Mouse (Mus musculus) hindbrain, embryonic 16.5 days (tissue): Measurements from ENCODE around the gene Rtn2. TPM values are rescaled to one million over a fixed set of nuclear protein-coding genes. Genes with fewer than 3 reads are reported as not detected.

Source experiments
- ATAC-seq: fragments of 200-750 bp; cut with Nextera tagmentation; 2 replicates; pipeline ENCODE4 v1.8.0; 2017; ENCODE audit warnings: moderate TSS enrichment, moderate library complexity
- H3K27ac ChIP-seq: fragments of 300-500 bp; sonication (generic); 2 replicates; pipeline ENCODE4 v1.5.1; 2014; ENCODE audit warnings: low read depth, mild to moderate bottlenecking, control low read depth, low read length, moderate library complexity
- H3K27me3 ChIP-seq: fragments of 300-500 bp; sonication (generic); replicated peaks from 2 replicates; pipeline ENCODE4 v1.6.1; 2014; ENCODE audit warnings: low read length; ENCODE audit not compliant: control insufficient read depth, insufficient read depth
- H3K36me3 ChIP-seq: fragments of 300-500 bp; sonication (generic); 2 replicates; pipeline ENCODE4 v1.6.1; 2014; ENCODE audit warnings: mild to moderate bottlenecking, low read length, moderate library complexity, mixed read lengths; ENCODE audit not compliant: control insufficient read depth, insufficient read depth
- H3K4me1 ChIP-seq: fragments of 300-500 bp; sonication (generic); 2 replicates; pipeline ENCODE4 v1.6.1; 2014; ENCODE audit warnings: low read depth, low read length; ENCODE audit not compliant: control insufficient read depth, insufficient read depth
- H3K4me2 ChIP-seq: fragments of 300-500 bp; sonication (generic); 2 replicates; pipeline ENCODE4 v1.6.1; 2014; ENCODE audit warnings: mild to moderate bottlenecking, low read length, control low read depth, moderate library complexity
- H3K4me3 ChIP-seq: fragments of 300-500 bp; sonication (generic); 2 replicates; pipeline ENCODE4 v1.5.1; 2014; ENCODE audit warnings: mild to moderate bottlenecking, low read length, control low read depth, moderate library complexity
- H3K9ac ChIP-seq: fragments of 300-500 bp; sonication (generic); 2 replicates; pipeline ENCODE4 v1.6.1; 2014; ENCODE audit warnings: low read depth, mild to moderate bottlenecking, control low read depth, low read length, moderate library complexity
- H3K9me3 ChIP-seq: fragments of 300-500 bp; sonication (generic); 2 replicates; pipeline ENCODE4 v1.6.1; 2014; ENCODE audit warnings: mild to moderate bottlenecking, low read length, moderate library complexity; ENCODE audit not compliant: control insufficient read depth
- WGBS: fragments of 180-500 bp; shearing (Covaris S2); extraction: QIAGEN DNeasy Blood & Tissue Kit; methylation state at CpG from one replicate; pipeline ENCODE4 v1.1.7; 2014; 5-methylcytosine and 5-hydroxymethylcytosine counted together
- polyA plus RNA-seq: library from polyadenylated mRNA; unstranded; fragments of >200 nt; fragmentation: Nextera tagmentation; extraction: Ambion mirVana; gene quantifications from 2 replicates; pipeline ENCODE4 v1.2.1, GENCODE M21; 2015

Rtn2 gene
- polyA plus RNA-seq, 1 experiment from 2014 or later: 126 TPM

GRCm38 (mm10) chr7:19327782-19328181 lies 45.4 kb downstream of the Rtn2 start:
- no peak overlapping the region for H3K4me3 ChIP-seq
- ATAC-seq: no peak
- H3K4me2 ChIP-seq: peak overlapping the region; percentile 68
- no peaks in the 10 kb centered on the region for H3K36me3 ChIP-seq
- H3K9me3 ChIP-seq: no peaks in the 10 kb centered on the region
- WGBS: 80% methylated on average over 5 of the region's 5 CpGs
- no peak overlapping the region for H3K9ac ChIP-seq
- peaks cover 11% of the 10 kb centered on the region for H3K4me1 ChIP-seq
- no peak overlapping the region for H3K27ac ChIP-seq
- no peaks in the 10 kb centered on the region for H3K27me3 ChIP-seq

DNA sequence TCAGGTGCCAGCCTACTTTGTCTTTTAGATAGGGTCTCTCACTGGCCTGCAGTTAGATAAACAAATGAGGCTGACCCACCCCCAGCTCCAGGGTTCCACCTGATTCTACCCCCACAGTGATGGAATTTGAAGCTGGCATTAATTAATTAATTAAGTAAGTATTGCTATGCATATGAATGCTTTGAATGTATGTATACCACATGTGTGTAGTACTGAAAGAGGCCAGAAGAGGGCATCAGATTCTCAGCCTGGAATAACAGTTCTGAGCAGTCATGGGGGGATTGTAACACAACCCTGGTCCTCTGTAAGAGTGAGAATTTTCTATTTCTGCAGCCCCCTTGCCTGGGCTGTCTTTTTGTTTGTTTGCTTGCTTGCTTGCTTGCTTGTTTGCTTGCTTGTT lies 46.0 kb downstream of the Rtn2 start:
- no peak overlapping the region for H3K9ac ChIP-seq
- H3K36me3 ChIP-seq: no peaks in the 10 kb centered on the region
- H3K4me1 ChIP-seq: peaks cover 11% of the 10 kb centered on the region
- H3K27me3 ChIP-seq: no peaks in the 10 kb centered on the region
- no peak for ATAC-seq
- no peaks in the 10 kb centered on the region for H3K9me3 ChIP-seq
- no peak overlapping the region for H3K4me3 ChIP-seq
- H3K4me2 ChIP-seq: no peak overlapping the region
- H3K27ac ChIP-seq: no peak overlapping the region

DNA sequence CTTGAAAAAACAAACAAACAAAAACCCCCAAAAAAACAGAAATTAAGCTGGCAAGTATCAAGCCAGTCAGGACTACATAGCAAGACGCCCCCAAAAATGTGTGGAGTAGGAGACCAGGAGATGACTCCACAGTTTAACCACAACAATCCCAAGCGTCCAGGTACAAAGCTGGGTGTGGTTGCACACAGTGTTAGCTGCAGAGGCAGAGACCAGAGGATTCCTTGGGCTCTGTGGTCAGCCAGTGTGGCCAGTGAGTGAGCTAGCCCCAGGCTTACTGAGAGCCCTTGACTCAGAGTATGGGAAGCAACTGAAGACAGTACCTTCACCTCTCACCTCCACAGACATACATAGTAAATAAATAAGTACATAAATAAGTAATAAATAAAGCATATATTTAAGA lies 49.5 kb downstream of the Rtn2 start:
- H3K9ac ChIP-seq: no peak overlapping the region
- ATAC-seq: no peak
- 68% methylated on average over 2 of the region's 2 CpGs for WGBS
- peaks cover 7% of the 10 kb centered on the region for H3K4me1 ChIP-seq
- H3K9me3 ChIP-seq: no peaks in the 10 kb centered on the region
- no peaks in the 10 kb centered on the region for H3K36me3 ChIP-seq
- H3K27me3 ChIP-seq: no peaks in the 10 kb centered on the region
- H3K4me2 ChIP-seq: no peak overlapping the region
- H3K27ac ChIP-seq: no peak overlapping the region
- H3K4me3 ChIP-seq: no peak overlapping the region

GRCm38 (mm10) chr7:19332709-19333352 lies 50.4 kb downstream of the Rtn2 start:
- peaks cover 4% of the 10 kb centered on the region for H3K4me1 ChIP-seq
- WGBS: under 1% methylated on average over 42 of the region's 52 CpGs
- no peaks in the 10 kb centered on the region for H3K36me3 ChIP-seq
- H3K4me2 ChIP-seq: peak overlapping the region; percentile 93
- peak overlapping the region; percentile 76 for H3K4me3 ChIP-seq
- no peaks in the 10 kb centered on the region for H3K9me3 ChIP-seq
- no peaks in the 10 kb centered on the region for H3K27me3 ChIP-seq
- ATAC-seq: peak; percentile 73
- peak overlapping the region; percentile 95 for H3K9ac ChIP-seq
- H3K27ac ChIP-seq: peak overlapping the region; percentile 83

DNA sequence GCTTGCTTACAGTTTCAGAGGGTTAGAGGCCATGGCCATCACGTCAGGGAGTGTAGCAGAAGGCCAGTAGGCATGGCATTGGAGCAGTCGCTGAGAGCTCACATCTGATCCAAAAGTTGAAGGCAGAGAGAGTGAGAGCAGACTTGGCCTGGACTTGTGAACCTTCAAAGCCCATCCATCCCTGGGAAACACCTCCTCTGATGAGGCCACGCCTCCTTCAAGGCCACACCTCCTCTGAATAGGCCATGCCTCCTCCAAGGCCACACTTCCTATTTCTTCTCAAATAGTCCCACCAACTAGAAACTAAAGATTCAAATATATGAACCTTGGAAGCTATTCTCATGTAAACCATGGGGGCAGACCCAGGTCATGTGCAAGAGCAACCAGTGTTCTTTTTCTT lies 53.2 kb downstream of the Rtn2 start:
- no peak overlapping the region for H3K27ac ChIP-seq
- H3K4me2 ChIP-seq: no peak overlapping the region
- H3K4me1 ChIP-seq: peaks cover 4% of the 10 kb centered on the region
- no peaks in the 10 kb centered on the region for H3K9me3 ChIP-seq
- H3K9ac ChIP-seq: no peak overlapping the region
- no peaks in the 10 kb centered on the region for H3K27me3 ChIP-seq
- 48% methylated on average over 3 of the region's 3 CpGs for whole genome bisulfite sequencing
- H3K36me3 ChIP-seq: no peaks in the 10 kb centered on the region
- ATAC-seq: no peak
- no peak overlapping the region for H3K4me3 ChIP-seq

- H3K27ac ChIP-seq: no peak overlapping the region
- H3K36me3 ChIP-seq: no peaks in the 10 kb centered on the region
- no peak for ATAC-seq
- H3K9me3 ChIP-seq: no peaks in the 10 kb centered on the region
- no peak overlapping the region for H3K4me2 ChIP-seq
- no peak overlapping the region for H3K4me3 ChIP-seq
- H3K4me1 ChIP-seq: peaks cover 12% of the 10 kb centered on the region
- WGBS: 65% methylated on average over 10 of the region's 10 CpGs
- H3K9ac ChIP-seq: no peak overlapping the region
- peaks cover 10% of the 10 kb centered on the region for H3K27me3 ChIP-seq
These were observed 54.7 kb downstream of the Rtn2 start for GRCm38 (mm10) chr7:19337122-19337521.

- Histone ChIP-seq H3K9ac (no peak overlapping the region), H3K4me1 (peaks cover 17% of the 10 kb centered on the region), H3K4me3 (no peak overlapping the region), H3K27me3 (peaks cover 10% of the 10 kb centered on the region), H3K36me3 (no peaks in the 10 kb centered on the region), H3K4me2 (no peak overlapping the region), H3K9me3 (no peaks in the 10 kb centered on the region), H3K27ac (no peak overlapping the region)
- WGBS: 69% methylated on average over 2 of the region's 2 CpGs
- no peak for ATAC-seq
These were observed 55.6 kb downstream of the Rtn2 start for GRCm38 (mm10) chr7:19338060-19338459.

GRCm38 (mm10) chr7:19338596-19338995 lies 56.2 kb downstream of the Rtn2 start:
- Histone ChIP-seq H3K4me1 (peaks cover 15% of the 10 kb centered on the region), H3K27me3 (peaks cover 10% of the 10 kb centered on the region), H3K4me3 (no peak overlapping the region), H3K4me2 (no peak overlapping the region), H3K9ac (no peak overlapping the region), H3K9me3 (no peaks in the 10 kb centered on the region), H3K36me3 (no peaks in the 10 kb centered on the region), H3K27ac (no peak overlapping the region)
- WGBS: 76% methylated on average over 7 of the region's 7 CpGs
- ATAC-seq: no peak

GRCm38 (mm10) chr7:19341250-19341649 lies 58.8 kb downstream of the Rtn2 start:
- peak overlapping the region; percentile 17; the same call in 1 of the 2 replicates for H3K9ac ChIP-seq
- H3K4me2 ChIP-seq: peak overlapping the region; percentile 99
- no peaks in the 10 kb centered on the region for H3K9me3 ChIP-seq
- H3K27ac ChIP-seq: no peak overlapping the region
- H3K36me3 ChIP-seq: no peaks in the 10 kb centered on the region
- ATAC-seq: no peak
- H3K4me1 ChIP-seq: peaks cover 28% of the 10 kb centered on the region
- peaks cover 10% of the 10 kb centered on the region for H3K27me3 ChIP-seq
- WGBS: 24% methylated on average over 10 of the region's 10 CpGs
- peak overlapping the region; percentile 57; the same call in 1 of the 2 replicates for H3K4me3 ChIP-seq
